Mouse (Mus musculus) heart, postnatal 0 days (tissue): ENCODE results near the gene Cdc42se1. TPM values are rescaled to one million over a fixed set of nuclear protein-coding genes. Genes with fewer than 3 reads are reported as not detected.

Source experiments
- ATAC-seq: fragments of 200-750 bp; cut with Nextera tagmentation; 2 replicates; pipeline ENCODE4 v1.8.0; 2017; ENCODE audit warnings: low read depth, moderate number of reproducible peaks, moderate library complexity; ENCODE audit not compliant: insufficient read depth
- DNase-seq: peaks from one replicate; pipeline ENCODE4 v3.0.0-alpha.2; 2016; ENCODE audit warnings: low spot score
- H3K27ac ChIP-seq: fragments of 300-500 bp; sonication (generic); 2 replicates; pipeline ENCODE4 v1.5.1; 2014; ENCODE audit warnings: low read depth, mild to moderate bottlenecking
- H3K27me3 ChIP-seq: fragments of 300-500 bp; sonication (generic); 2 replicates; pipeline ENCODE4 v1.6.1; 2014; ENCODE audit warnings: low read length, mixed read lengths; ENCODE audit not compliant: control insufficient read depth, insufficient read depth
- H3K36me3 ChIP-seq: fragments of 300-500 bp; sonication (generic); replicated peaks from 2 replicates; pipeline ENCODE4 v1.6.1; 2014; ENCODE audit warnings: low read length, mixed read lengths; ENCODE audit not compliant: control insufficient read depth, insufficient read depth
- H3K4me1 ChIP-seq: fragments of 300-500 bp; sonication (generic); 2 replicates; pipeline ENCODE4 v1.6.1; 2014; ENCODE audit warnings: antibody characterized with exemption; ENCODE audit not compliant: control insufficient read depth, insufficient read depth
- H3K4me2 ChIP-seq: fragments of 300-500 bp; sonication (generic); 2 replicates; pipeline ENCODE4 v1.6.1; 2014; ENCODE audit warnings: low read depth, mild to moderate bottlenecking, low read length, moderate library complexity
- H3K4me3 ChIP-seq: fragments of 300-500 bp; sonication (generic); 2 replicates; pipeline ENCODE4 v1.5.1; 2014; ENCODE audit warnings: low read depth, low read length
- H3K9ac ChIP-seq: fragments of 300-500 bp; sonication (generic); replicated peaks from 2 replicates; pipeline ENCODE4 v1.6.1; 2014; ENCODE audit warnings: low read depth, low read length, mixed read lengths
- H3K9me3 ChIP-seq: fragments of 300-500 bp; sonication (generic); replicated peaks from 2 replicates; pipeline ENCODE4 v1.6.1; 2016; ENCODE audit warnings: low read length; ENCODE audit not compliant: control insufficient read depth
- CTCF ChIP-seq: IDR thresholded peaks from 2 replicates; pipeline ENCODE4 v1.5.1; 2016; ENCODE audit warnings: antibody characterized with exemption, control low read depth, low read depth
- EP300 ChIP-seq: IDR thresholded peaks from 2 replicates; pipeline ENCODE4 v1.6.1; 2016; ENCODE audit warnings: antibody characterized with exemption, low read depth
- WGBS: fragments of 180-500 bp; shearing (Covaris S2); extraction: QIAGEN DNeasy Blood & Tissue Kit; methylation state at CpG from one replicate; pipeline ENCODE4 v1.1.7; 2014; 5-methylcytosine and 5-hydroxymethylcytosine counted together
- polyA plus RNA-seq: library from polyadenylated mRNA; unstranded; fragments of >200 nt; fragmentation: Nextera tagmentation; extraction: Ambion mirVana; gene quantifications from 2 replicates; pipeline ENCODE4 v1.2.1, GENCODE M21; 2015
- total RNA-seq: library from RNA; depleted of rRNA; stranded (reverse); fragments of >200 nt; gene quantifications from 2 replicates; pipeline ENCODE4 v1.2.3, GENCODE M21; 2014; ENCODE audit warnings: low replicate concordance; rRNA removed

The Cdc42se1 gene
- total RNA-seq = 75.5 and 78.2 TPM in 2 replicates
- polyA plus RNA-seq = 33.6 TPM in 2 replicates

GRCm38 (mm10) chr3:95228148-95228893, at the start of gene Cdc42se1:
Gene Cdc42se1 (plus strand): TSS chr3:95228732.
- Histone ChIP-seq H3K4me2 (peak within 1 kb of the TSS; percentile 81), H3K9me3 (no peaks in the 10 kb centered on the region), H3K36me3 (peaks cover 18% of the 10 kb centered on the region), H3K4me3 (peak within 1 kb of the TSS; percentile 89), H3K27me3 (no peaks in the 10 kb centered on the region), H3K9ac (peak within 1 kb of the TSS; percentile 91), H3K27ac (peak within 1 kb of the TSS; percentile 94), H3K4me1 (peaks cover 30% of the 10 kb centered on the region)
- DNase-seq (peak; percentile 85), ATAC-seq (peak; percentile 88)
- 0% methylated on average over 63 of the region's 64 CpGs for WGBS
- TF ChIP-seq CTCF (no peak), EP300 (peak; percentile 59; the same call in 1 of the 2 replicates)

GRCm38 (mm10) chr3:95178948-95179347, 49.6 kb upstream of the Cdc42se1 start:
- no peak for DNase-seq
- Histone ChIP-seq H3K27me3 (peaks cover 7% of the 10 kb centered on the region; the same call in 1 of the 2 replicates), H3K36me3 (peaks cover 4% of the 10 kb centered on the region; the same call in 1 of the 2 replicates), H3K4me3 (no peak overlapping the region), H3K9me3 (no peaks in the 10 kb centered on the region), H3K27ac (no peak overlapping the region), H3K4me1 (0 out of 2 replicates have a peak, but pooled peaks cover 1% of the 10 kb centered on the region), H3K4me2 (no peak overlapping the region), H3K9ac (no peak overlapping the region)
- WGBS = 83% methylated on average over 5 of the region's 5 CpGs
- no peak for ATAC-seq
- TF ChIP-seq EP300 (no peak), CTCF (no peak)

GRCm38 (mm10) chr3:95179890-95180289, 48.6 kb upstream of the Cdc42se1 start:
- WGBS = 46% methylated on average over 3 of the region's 3 CpGs

GRCm38 (mm10) chr3:95181841-95182240, 46.7 kb upstream of the Cdc42se1 start:
- Histone ChIP-seq H3K9ac (no peak overlapping the region), H3K4me1 (no peaks in the 10 kb centered on the region), H3K9me3 (no peaks in the 10 kb centered on the region), H3K4me2 (no peak overlapping the region), H3K36me3 (peaks cover 33% of the 10 kb centered on the region), H3K4me3 (no peak overlapping the region), H3K27me3 (no peaks in the 10 kb centered on the region), H3K27ac (no peak overlapping the region)
- no peak for TF ChIP-seq CTCF
- TF ChIP-seq EP300 = no peak
- DNase-seq (no peak), ATAC-seq (no peak)
- WGBS = 39% methylated on average over 1 of the region's 1 CpGs

More at GRCm38 (mm10) chr3:95179890-95180289, 48.6 kb upstream of the Cdc42se1 start:
- Histone ChIP-seq H3K27me3 (peaks cover 4% of the 10 kb centered on the region; the same call in 1 of the 2 replicates), H3K9ac (no peak overlapping the region), H3K4me3 (no peak overlapping the region), H3K4me2 (no peak overlapping the region), H3K4me1 (no peaks in the 10 kb centered on the region), H3K36me3 (peaks cover 14% of the 10 kb centered on the region), H3K9me3 (no peaks in the 10 kb centered on the region), H3K27ac (no peak overlapping the region)
- TF ChIP-seq EP300 (no peak), CTCF (no peak)
- no peak for DNase-seq
- ATAC-seq = no peak

GRCm38 (mm10) chr3:95184796-95185577, 43.5 kb upstream of the Cdc42se1 start:
- TF ChIP-seq EP300 (no peak), CTCF (no peak)
- no peak overlapping the region for H3K27ac ChIP-seq

More at GRCm38 (mm10) chr3:95184796-95185577, 43.5 kb upstream of the Cdc42se1 start:
- Histone ChIP-seq H3K27me3 (no peaks in the 10 kb centered on the region), H3K4me1 (no peaks in the 10 kb centered on the region), H3K4me2 (no peak overlapping the region), H3K36me3 (peaks cover 64% of the 10 kb centered on the region), H3K9me3 (no peaks in the 10 kb centered on the region), H3K4me3 (no peak overlapping the region), H3K9ac (no peak overlapping the region)
- WGBS = 83% methylated on average over 9 of the region's 9 CpGs
- DNase-seq (no peak), ATAC-seq (no peak)
